Mouse (Mus musculus) intestine, postnatal 0 days (tissue): ENCODE results near the gene Tmem132b. TPM values are rescaled to one million over a fixed set of nuclear protein-coding genes. Genes with fewer than 3 reads are reported as not detected.

Experiments used
- ATAC-seq: fragments of 200-750 bp; cut with Nextera tagmentation; 2 replicates; pipeline ENCODE4 v1.8.0; 2017; ENCODE audit warnings: mild to moderate bottlenecking, moderate TSS enrichment, moderate library complexity
- H3K27ac ChIP-seq: fragments of 300-500 bp; sonication (generic); 2 replicates; pipeline ENCODE4 v1.5.1; 2014; ENCODE audit warnings: mild to moderate bottlenecking, low read depth, low read length, moderate library complexity
- H3K27me3 ChIP-seq: fragments of 300-500 bp; sonication (generic); replicated peaks from 2 replicates; pipeline ENCODE4 v1.6.1; 2014; ENCODE audit warnings: low read length, mixed read lengths; ENCODE audit not compliant: control insufficient read depth, insufficient read depth
- H3K36me3 ChIP-seq: fragments of 300-500 bp; sonication (generic); 2 replicates; pipeline ENCODE4 v1.6.1; 2014; ENCODE audit warnings: mild to moderate bottlenecking, moderate library complexity; ENCODE audit not compliant: control insufficient read depth, insufficient read depth
- H3K4me1 ChIP-seq: fragments of 300-500 bp; sonication (generic); replicated peaks from 2 replicates; pipeline ENCODE4 v1.6.1; 2014; ENCODE audit warnings: antibody characterized with exemption, low read length, mixed read lengths; ENCODE audit not compliant: control insufficient read depth, insufficient read depth
- H3K4me2 ChIP-seq: fragments of 300-500 bp; sonication (generic); replicated peaks from 2 replicates; pipeline ENCODE4 v1.6.1; 2014; ENCODE audit warnings: low read depth, mild to moderate bottlenecking, moderate library complexity
- H3K4me3 ChIP-seq: fragments of 300-500 bp; sonication (generic); 2 replicates; pipeline ENCODE4 v1.5.1; 2014; ENCODE audit warnings: low read depth, low read length
- H3K9ac ChIP-seq: fragments of 300-500 bp; sonication (generic); 2 replicates; pipeline ENCODE4 v1.6.1; 2014; ENCODE audit warnings: mild to moderate bottlenecking, low read depth, low read length
- H3K9me3 ChIP-seq: fragments of 300-500 bp; sonication (generic); 2 replicates; pipeline ENCODE4 v1.6.1; 2016; ENCODE audit warnings: mixed run types; ENCODE audit not compliant: control insufficient read depth
- CTCF ChIP-seq: sonication (generic); IDR thresholded peaks from 2 replicates; pipeline ENCODE4 v1.5.1; 2016; ENCODE audit warnings: low read depth, mild to moderate bottlenecking, control low read depth, antibody characterized with exemption, moderate library complexity
- WGBS: fragments of 180-500 bp; shearing (Covaris S2); extraction: QIAGEN DNeasy Blood & Tissue Kit; methylation state at CpG from one replicate; pipeline ENCODE4 v1.1.7; 2014; 5-methylcytosine and 5-hydroxymethylcytosine counted together
- polyA plus RNA-seq: library from polyadenylated mRNA; unstranded; fragments of >200 nt; fragmentation: Nextera tagmentation; extraction: Ambion mirVana; gene quantifications from 2 replicates; pipeline ENCODE4 v1.2.1, GENCODE M21; 2015

Tmem132b gene
- polyA plus RNA-seq, 1 experiment from 2014 or later = 0.25 TPM

DNA sequence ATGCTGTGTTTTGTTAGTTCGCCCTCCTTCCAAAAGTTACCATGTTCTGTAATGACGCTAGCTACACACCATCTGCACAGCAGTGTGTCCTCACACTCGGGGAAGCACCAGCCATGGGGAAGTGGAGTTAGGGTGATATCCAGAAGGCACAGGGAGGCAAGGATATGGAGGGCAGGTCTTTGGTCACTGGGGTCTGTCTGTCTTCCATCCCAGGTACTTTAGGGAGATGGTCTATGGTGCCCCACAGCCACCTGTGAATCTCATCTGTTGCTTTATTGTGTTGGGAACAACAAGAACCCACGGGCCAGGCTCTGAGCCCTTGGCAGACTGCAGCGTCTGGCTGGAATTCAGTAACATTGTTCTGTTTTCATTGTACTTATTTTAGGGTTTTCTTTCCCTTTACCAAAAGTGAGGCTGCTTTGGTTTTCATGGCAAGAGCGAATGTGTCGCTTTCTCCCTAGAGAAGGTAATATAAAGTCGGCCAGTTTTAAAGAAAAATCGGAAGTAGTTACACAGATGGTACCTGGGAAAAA lies 96.3 kb downstream of the Tmem132b start:
- H3K4me3 ChIP-seq = no peak overlapping the region
- no peak overlapping the region for H3K27ac ChIP-seq
- no peaks in the 10 kb centered on the region for H3K27me3 ChIP-seq
- 88% methylated on average over 9 of the region's 9 CpGs for WGBS
- no peak overlapping the region for H3K9ac ChIP-seq
- no peak overlapping the region for H3K4me2 ChIP-seq
- no peaks in the 10 kb centered on the region for H3K9me3 ChIP-seq
- no peak for TF ChIP-seq CTCF
- H3K4me1 ChIP-seq = no peaks in the 10 kb centered on the region
- no peak for ATAC-seq
- H3K36me3 ChIP-seq = no peaks in the 10 kb centered on the region

GRCm38 (mm10) chr5:125634666-125635065 lies 103.1 kb downstream of the Tmem132b start:
- Histone ChIP-seq H3K27ac (no peak overlapping the region), H3K27me3 (no peaks in the 10 kb centered on the region), H3K4me3 (no peak overlapping the region), H3K36me3 (no peaks in the 10 kb centered on the region), H3K4me1 (no peaks in the 10 kb centered on the region), H3K9ac (no peak overlapping the region), H3K9me3 (no peaks in the 10 kb centered on the region), H3K4me2 (no peak overlapping the region)
- no peak for ATAC-seq
- no peak for TF ChIP-seq CTCF
- 72% methylated on average over 6 of the region's 6 CpGs for WGBS

DNA sequence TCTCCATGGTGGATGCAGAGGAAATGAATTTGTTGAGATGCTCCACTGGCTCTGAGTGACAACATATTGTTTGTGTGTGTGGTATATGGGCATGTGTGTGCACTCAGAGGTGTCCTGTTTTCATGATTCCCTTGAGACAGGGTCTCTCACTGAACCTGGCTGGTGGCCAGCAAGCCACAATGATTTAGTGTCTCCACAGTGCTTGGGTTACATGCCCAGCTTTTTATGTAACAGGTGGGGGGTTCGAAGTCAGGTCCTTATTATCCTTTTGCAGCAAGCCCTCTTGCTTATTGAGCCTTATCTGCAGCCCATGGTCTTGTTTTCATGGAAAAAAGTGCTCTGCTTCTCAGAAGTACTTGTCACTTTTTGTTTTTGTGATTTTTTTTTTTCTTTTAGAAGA lies 109.4 kb downstream of the Tmem132b start:
- no peak overlapping the region for H3K9ac ChIP-seq
- no peak for ATAC-seq
- no peaks in the 10 kb centered on the region for H3K9me3 ChIP-seq
- no peaks in the 10 kb centered on the region for H3K4me1 ChIP-seq
- WGBS = 59% methylated on average over 1 of the region's 1 CpGs
- no peak overlapping the region for H3K27ac ChIP-seq
- no peaks in the 10 kb centered on the region for H3K36me3 ChIP-seq
- no peaks in the 10 kb centered on the region for H3K27me3 ChIP-seq
- no peak for TF ChIP-seq CTCF
- no peak overlapping the region for H3K4me3 ChIP-seq
- H3K4me2 ChIP-seq = no peak overlapping the region

DNA sequence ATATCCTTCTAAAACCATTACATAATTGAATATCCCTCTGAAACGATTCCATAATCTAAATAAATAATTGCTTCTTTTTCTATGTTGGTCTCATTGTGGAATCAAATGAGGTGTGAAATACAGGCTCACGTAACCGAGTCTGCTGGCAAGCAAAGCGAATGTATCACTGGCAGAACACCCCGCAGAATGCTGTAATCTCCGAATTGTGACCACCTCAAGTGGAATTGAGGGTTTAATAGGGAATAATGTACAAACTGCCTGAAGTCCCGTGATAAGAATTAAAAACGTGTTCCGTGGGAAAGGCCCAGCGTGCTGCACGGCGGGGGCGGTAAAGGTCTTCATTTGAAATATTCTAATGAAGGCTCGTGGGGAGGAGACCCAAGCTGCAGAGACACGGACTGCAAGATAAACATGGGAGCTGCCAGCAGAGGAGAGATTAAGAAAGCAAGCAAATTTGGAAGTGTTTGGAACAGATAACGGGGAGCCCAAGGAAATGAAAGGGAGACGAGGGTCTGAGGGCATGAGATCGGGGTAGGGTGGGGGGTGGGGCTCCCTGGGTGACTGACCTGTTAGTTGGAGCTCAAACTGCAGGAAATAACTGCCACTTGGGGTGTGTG lies 110.1 kb downstream of the Tmem132b start:
- Histone ChIP-seq H3K9me3 (no peaks in the 10 kb centered on the region), H3K4me3 (no peak overlapping the region), H3K36me3 (no peaks in the 10 kb centered on the region), H3K4me1 (no peaks in the 10 kb centered on the region), H3K27ac (no peak overlapping the region), H3K4me2 (no peak overlapping the region), H3K9ac (no peak overlapping the region), H3K27me3 (no peaks in the 10 kb centered on the region)
- no peak for TF ChIP-seq CTCF
- 53% methylated on average over 18 of the region's 18 CpGs for WGBS
- no peak for ATAC-seq

DNA sequence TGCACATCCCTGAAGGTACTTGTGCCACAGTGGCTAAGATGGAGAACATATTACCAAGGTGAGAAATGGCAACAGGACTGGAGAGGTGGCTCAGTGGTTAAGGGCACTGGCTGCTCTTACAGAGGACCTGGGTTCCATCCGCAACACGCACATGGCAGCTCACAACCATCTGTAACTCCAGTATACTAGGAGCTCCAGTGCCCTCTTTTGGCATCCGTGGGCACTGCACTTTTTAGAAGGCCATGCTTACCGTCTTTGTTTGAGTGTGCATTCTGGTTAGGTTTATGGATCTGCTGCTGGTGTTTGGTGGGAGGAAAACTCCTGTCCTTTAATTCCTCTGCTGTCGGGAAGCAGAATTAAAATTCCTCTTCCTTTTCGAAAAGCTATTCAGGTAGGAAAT lies 116.7 kb downstream of the Tmem132b start:
- Histone ChIP-seq H3K4me3 (no peak overlapping the region), H3K27me3 (no peaks in the 10 kb centered on the region), H3K9me3 (no peaks in the 10 kb centered on the region), H3K9ac (no peak overlapping the region), H3K4me1 (no peaks in the 10 kb centered on the region), H3K36me3 (no peaks in the 10 kb centered on the region), H3K27ac (no peak overlapping the region), H3K4me2 (no peak overlapping the region)
- no peak for ATAC-seq
- WGBS = 83% methylated on average over 6 of the region's 6 CpGs
- TF ChIP-seq CTCF = no peak

GRCm38 (mm10) chr5:125649982-125650381 lies 118.4 kb downstream of the Tmem132b start:
- TF ChIP-seq CTCF = no peak

DNA sequence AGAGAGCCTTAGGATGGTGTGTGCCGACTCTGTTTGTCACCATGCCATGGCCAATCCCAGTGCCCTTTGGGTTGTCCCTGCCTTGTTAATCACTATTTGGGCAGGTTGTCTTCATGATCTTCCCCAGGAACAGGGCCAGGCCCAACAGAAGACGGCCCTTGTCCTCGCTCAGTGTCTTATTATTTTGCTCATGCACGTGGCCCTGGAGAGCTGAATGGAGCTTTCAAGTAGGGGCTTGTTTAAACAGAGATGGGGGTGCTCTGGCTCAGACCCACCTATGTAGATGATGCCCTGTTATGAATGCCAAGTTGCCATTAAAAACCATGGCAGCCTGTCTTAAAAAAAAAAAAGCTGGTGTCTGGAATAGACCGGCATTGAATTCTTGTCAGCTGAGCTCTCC lies 126.5 kb downstream of the Tmem132b start:
- no peaks in the 10 kb centered on the region for H3K27me3 ChIP-seq
- no peak overlapping the region for H3K27ac ChIP-seq
- no peaks in the 10 kb centered on the region for H3K9me3 ChIP-seq
- no peak overlapping the region for H3K4me3 ChIP-seq
- H3K36me3 ChIP-seq = no peaks in the 10 kb centered on the region
- no peak overlapping the region for H3K4me2 ChIP-seq
- WGBS = 82% methylated on average over 5 of the region's 5 CpGs
- no peak overlapping the region for H3K9ac ChIP-seq
- no peak for TF ChIP-seq CTCF
- H3K4me1 ChIP-seq = no peaks in the 10 kb centered on the region
- no peak for ATAC-seq

More at GRCm38 (mm10) chr5:125649982-125650381, 118.4 kb downstream of the Tmem132b start:
- Histone ChIP-seq H3K27ac (no peak overlapping the region), H3K9me3 (no peaks in the 10 kb centered on the region), H3K9ac (no peak overlapping the region), H3K4me2 (no peak overlapping the region), H3K27me3 (no peaks in the 10 kb centered on the region), H3K36me3 (no peaks in the 10 kb centered on the region), H3K4me1 (no peaks in the 10 kb centered on the region), H3K4me3 (no peak overlapping the region)
- 34% methylated on average over 2 of the region's 2 CpGs for WGBS
- ATAC-seq = no peak
